Mouse (Mus musculus): ENCODE measurements around the gene Pde3b.

- TF ChIP-seq CTCF (IDR thresholded peaks at IDR 0.05; ENCODE audit: extremely low read depth, insufficient read length, insufficient replicate concordance, low read depth, low read length), result no peak
- no peak for TF ChIP-seq POLR2A (IDR thresholded peaks at IDR 0.05; ENCODE audit: low read depth, low read length)
Observed at GRCm38 (mm10) chr7:114478901-114479300, 63.8 kb downstream of the Pde3b start.
